Comparison of ENCODE assay signal across 31 mouse cellular contexts in genomic region chr13:43265116-43265515, GRCm38 (mm10). TPM values are rescaled to one million over a fixed set of nuclear protein-coding genes. Genes with fewer than 3 reads are reported as not detected.
A peak's percentile ranks its signal among the peaks of the same experiment; 100 is the strongest.
DNase-seq lines count a peak whose midpoint lies in the region; ATAC-seq and TF ChIP-seq lines count a peak whose summit lies in the region.
"Had no signal": no experiment of that assay in that cellular context is flagged by ENCODE, and none has a peak within 500 bp of the region (broad histone marks: within the 10 kb centered on the region; RNA-seq: fewer than 3 reads in every experiment).

No protein-coding gene starts in this region.

- TF ChIP-seq POLR2A in brain, embryonic 14.5 days (IDR thresholded peaks at IDR 0.05; ENCODE audit: borderline replicate concordance, extremely low read depth, insufficient read depth, insufficient read length, poor library complexity, severe bottlenecking): no peak

- H3K27ac ChIP-seq in forebrain, embryonic 16.5 days (ENCODE audit: low read length): no peak overlapping the region
- H3K27ac ChIP-seq in forebrain, embryonic 12.5 days: no peak overlapping the region
- peak overlapping the region; percentile 69 for H3K27ac ChIP-seq in left cerebral cortex, adult 2 months
- H3K27ac ChIP-seq in midbrain, postnatal 0 days (ENCODE audit: low read depth, low read length): no peak overlapping the region
- H3K27ac ChIP-seq: embryonic facial prominence, embryonic 10.5 days; embryonic facial prominence, embryonic 15.5 days; gastrocnemius, adult 2 months; heart, adult 2 months; hindbrain, embryonic 10.5 days; hindbrain, postnatal 0 days; intestine, embryonic 15.5 days; liver, embryonic 14.5 days; midbrain, embryonic 12.5 days; neural tube, embryonic 12.5 days had no signal

- no peak for TF ChIP-seq CTCF in left cerebral cortex, adult 2 months (IDR thresholded peaks at IDR 0.05)
- TF ChIP-seq CTCF in brain, embryonic 14.5 days (IDR thresholded peaks at IDR 0.05; ENCODE audit: borderline replicate concordance, extremely low read depth, insufficient read depth, insufficient read length): no peak
- no peak for TF ChIP-seq CTCF in midbrain, postnatal 0 days (IDR thresholded peaks at IDR 0.05)

- H3K9me3 ChIP-seq in forebrain, embryonic 16.5 days (ENCODE audit: control insufficient read depth, low read length): no peaks in the 10 kb centered on the region
- no peaks in the 10 kb centered on the region for H3K9me3 ChIP-seq in forebrain, embryonic 12.5 days
- no peaks in the 10 kb centered on the region for H3K9me3 ChIP-seq in midbrain, postnatal 0 days (ENCODE audit: low read length)
- H3K9me3 ChIP-seq: embryonic facial prominence, embryonic 10.5 days; embryonic facial prominence, embryonic 15.5 days; hindbrain, embryonic 10.5 days; intestine, embryonic 15.5 days; midbrain, embryonic 12.5 days; neural tube, embryonic 12.5 days had no signal

- intact Hi-C loops in left cerebral cortex, adult 2 months (cut with DNase I): no loop called here

- no peaks in the 10 kb centered on the region for H3K27me3 ChIP-seq in forebrain, embryonic 16.5 days (replicated peaks; ENCODE audit: control insufficient read depth, insufficient read depth, low read length)
- peaks cover 7% of the 10 kb centered on the region; the same call in 1 of the 2 replicates for H3K27me3 ChIP-seq in forebrain, embryonic 12.5 days
- H3K27me3 ChIP-seq in midbrain, postnatal 0 days (ENCODE audit: insufficient read depth, low read length): no peaks in the 10 kb centered on the region
- H3K27me3 ChIP-seq: embryonic facial prominence, embryonic 15.5 days; intestine, embryonic 15.5 days; neural tube, embryonic 12.5 days had no signal

- peak; percentile 57; the same call in 1 of the 2 replicates for ATAC-seq in forebrain, embryonic 16.5 days
- ATAC-seq in forebrain, embryonic 12.5 days (ENCODE audit: low FRiP score): no peak
- peak; percentile 50; the same call in 1 of the 2 replicates for ATAC-seq in midbrain, postnatal 0 days (ENCODE audit: low FRiP score)
- ATAC-seq: CD4-positive, CD25-positive, alpha-beta regulatory T cell, adult 4 months; hindbrain, postnatal 0 days; intestine, embryonic 15.5 days had no signal

- peaks cover 8% of the 10 kb centered on the region; the same call in 1 of the 2 replicates for H3K4me1 ChIP-seq in forebrain, embryonic 16.5 days (replicated peaks; ENCODE audit: control insufficient read depth, insufficient read depth, low read length)
- peaks cover 20% of the 10 kb centered on the region for H3K4me1 ChIP-seq in forebrain, embryonic 12.5 days
- H3K4me1 ChIP-seq in midbrain, postnatal 0 days (ENCODE audit: insufficient read depth, low read length): no peaks in the 10 kb centered on the region
- H3K4me1 ChIP-seq: intestine, embryonic 15.5 days had no signal

- WGBS in forebrain, embryonic 16.5 days: 20% methylated on average over 4 of the region's 4 CpGs
- 25% methylated on average over 4 of the region's 4 CpGs for WGBS in forebrain, embryonic 12.5 days
- WGBS in midbrain, postnatal 0 days: 20% methylated on average over 4 of the region's 4 CpGs

- no peak overlapping the region for H3K4me3 ChIP-seq in forebrain, embryonic 16.5 days (replicated peaks; ENCODE audit: low read length)
- no peak overlapping the region for H3K4me3 ChIP-seq in forebrain, embryonic 12.5 days (replicated peaks)
- H3K4me3 ChIP-seq in left cerebral cortex, adult 2 months: no peak overlapping the region
- H3K4me3 ChIP-seq in midbrain, postnatal 0 days (ENCODE audit: low read depth, low read length): no peak overlapping the region
- H3K4me3 ChIP-seq: embryonic facial prominence, embryonic 10.5 days; embryonic facial prominence, embryonic 15.5 days; gastrocnemius, adult 2 months; heart, adult 2 months; hindbrain, embryonic 10.5 days; intestine, embryonic 15.5 days; midbrain, embryonic 12.5 days; myocyte; neural tube, embryonic 12.5 days had no signal

- no peak overlapping the region for H3K9ac ChIP-seq in forebrain, embryonic 16.5 days (replicated peaks; ENCODE audit: low read depth, low read length)
- H3K9ac ChIP-seq in forebrain, embryonic 12.5 days: no peak overlapping the region
- H3K9ac ChIP-seq in midbrain, postnatal 0 days (replicated peaks; ENCODE audit: low read length, poor library complexity, severe bottlenecking): no peak overlapping the region
- H3K9ac ChIP-seq: embryonic facial prominence, embryonic 15.5 days; intestine, embryonic 15.5 days; liver, embryonic 14.5 days; midbrain, embryonic 12.5 days; neural tube, embryonic 12.5 days had no signal

- DNase-seq in left cerebral cortex, adult 2 months (ENCODE audit: extremely low spot score in 1 of 2, low spot score in 2 of 2): no peak
- DNase-seq in left cerebral cortex, adult 11 months (ENCODE audit: low spot score): no peak
- peak; percentile 71 for DNase-seq in brain, embryonic 14.5 days (ENCODE audit: low read depth)
- no peak for DNase-seq in midbrain, postnatal 0 days (ENCODE audit: low spot score)
- no peak for DNase-seq in thymus, adult 18-20 months
- DNase-seq: adrenal gland, postnatal 25 days; cerebellum, adult 8-10 months; cerebellum, postnatal 25 days; gastrocnemius, adult 2 months; gastrocnemius, postnatal 36 days; heart, adult 2 months; heart, postnatal 14 days; kidney, adult 2 months; kidney, postnatal 36 days; layer of hippocampus, postnatal 36 days; liver; lung, adult 2 months; lung, postnatal 14 days; thymus, postnatal 4 days had no signal

- no peaks in the 10 kb centered on the region for H3K36me3 ChIP-seq in forebrain, embryonic 16.5 days (ENCODE audit: control insufficient read depth, insufficient read depth)
- H3K36me3 ChIP-seq in forebrain, embryonic 12.5 days (replicated peaks): no peaks in the 10 kb centered on the region
- H3K36me3 ChIP-seq in midbrain, postnatal 0 days (ENCODE audit: insufficient read depth, low read length): no peaks in the 10 kb centered on the region
- H3K36me3 ChIP-seq: embryonic facial prominence, embryonic 10.5 days; embryonic facial prominence, embryonic 15.5 days; hindbrain, embryonic 10.5 days; intestine, embryonic 15.5 days; midbrain, embryonic 12.5 days; neural tube, embryonic 12.5 days had no signal

- no peak overlapping the region for H3K4me2 ChIP-seq in forebrain, embryonic 16.5 days (ENCODE audit: low read length)
- no peak overlapping the region for H3K4me2 ChIP-seq in forebrain, embryonic 12.5 days
- H3K4me2 ChIP-seq in midbrain, postnatal 0 days (ENCODE audit: low read depth, low read length, poor library complexity, severe bottlenecking): 0 out of 2 replicates have a peak overlapping the region, but pooled peaks have one; percentile 4
- H3K4me2 ChIP-seq: embryonic facial prominence, embryonic 15.5 days; intestine, embryonic 15.5 days; midbrain, embryonic 12.5 days; neural tube, embryonic 12.5 days had no signal

RNA-seq across cellular contexts. Expression of gene Gfod1, which starts 38.9 kb away (rescaled TPM):
- 2.1 and 2.3 TPM in 2 replicates for polyA plus RNA-seq in forebrain, embryonic 16.5 days (2015; fragmentation: Nextera tagmentation; extraction: Ambion mirVana)
- 0.97 and 1.1 TPM in 2 replicates for polyA plus RNA-seq in forebrain, embryonic 12.5 days (2016; fragmentation: Nextera tagmentation; extraction: Ambion mirVana)
- total RNA-seq in left cerebral cortex, adult 2 months (2021): 100 to 1,000 TPM; 118 to 134 TPM
- polyA plus RNA-seq in brain, embryonic 14.5 days (2012; rRNA removed): 5.6 and 9.8 TPM in 2 replicates
- total RNA-seq in midbrain, postnatal 0 days (2014; rRNA removed): 21.1 and 22.4 TPM in 2 replicates
- 2.0 and 2.4 TPM in 2 replicates for polyA plus RNA-seq in midbrain, postnatal 0 days (2015; fragmentation: Nextera tagmentation; extraction: Ambion mirVana)
